In the genomic region with DNA sequence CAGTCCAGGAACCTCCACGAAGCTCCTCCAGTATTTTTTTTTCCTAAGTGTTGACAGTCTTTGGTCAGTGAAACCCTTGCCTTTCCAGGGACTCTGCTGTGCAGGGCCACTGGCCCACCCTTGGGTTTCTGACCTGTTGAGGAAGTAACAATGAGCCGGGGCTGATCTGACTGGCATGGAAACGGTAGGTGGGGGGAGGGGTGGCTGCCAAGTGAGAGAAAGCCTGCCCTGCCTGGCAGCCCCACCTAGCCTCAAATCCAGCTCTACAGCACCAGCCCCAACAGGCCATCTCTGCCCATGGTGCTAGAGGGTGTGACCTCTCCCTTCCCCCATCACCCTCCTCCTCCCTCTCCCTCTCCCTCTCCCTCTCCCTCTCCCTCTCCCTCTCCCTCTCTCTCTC, we compare ENCODE assay signal across 13 mouse cellular contexts. TPM values are rescaled to one million over a fixed set of nuclear protein-coding genes. Genes with fewer than 3 reads are reported as not detected.
DNase-seq lines count a peak whose midpoint lies in the region; ATAC-seq and TF ChIP-seq lines count a peak whose summit lies in the region.
"Had no signal": no experiment of that assay in that cellular context is flagged by ENCODE, and none has a peak within 500 bp of the region (broad histone marks: within the 10 kb centered on the region; RNA-seq: fewer than 3 reads in every experiment).

No protein-coding gene starts in this region.

- TF ChIP-seq POLR2A in thymus, adult 2 months (IDR thresholded peaks at IDR 0.05; ENCODE audit: control insufficient read depth, extremely low read depth, insufficient read depth, low read length, poor library complexity), result no peak
- no peak for TF ChIP-seq POLR2A in bone marrow, adult 2 months (IDR thresholded peaks at IDR 0.05; ENCODE audit: borderline replicate concordance, control insufficient read depth, low read depth, low read length)

- ATAC-seq in liver, embryonic 12.5 days, result no peak

- no peak for TF ChIP-seq CTCF in thymus, adult 2 months (IDR thresholded peaks at IDR 0.05; ENCODE audit: borderline replicate concordance, control insufficient read depth, extremely low read depth, insufficient read depth, low read length, poor library complexity)
- TF ChIP-seq CTCF in bone marrow, adult 2 months (IDR thresholded peaks at IDR 0.05; ENCODE audit: control insufficient read depth, insufficient read depth, low read length), result no peak

- peak; percentile 35 for DNase-seq in thymus, adult 2 months
- no peak for DNase-seq in thymus, postnatal 25 days
- peak; percentile 42 for DNase-seq in splenic B cell, adult 2 months (ENCODE audit: low read depth, low spot score)
- DNase-seq in left cerebral cortex, adult 9 months (ENCODE audit: low spot score in 2 of 2), result no peak
- no peak for DNase-seq in adrenal gland, postnatal 4 days (ENCODE audit: low spot score in 2 of 2)
- DNase-seq in adrenal gland, adult 18-20 months (ENCODE audit: low spot score in 2 of 2), result no peak
- DNase-seq: layer of hippocampus, postnatal 36 days; lung, embryonic 14.5 days; retina, postnatal 1 day had no signal

- no peak overlapping the region for H3K9ac ChIP-seq in liver, embryonic 12.5 days
- H3K9ac ChIP-seq: forebrain, embryonic 12.5 days; heart, embryonic 13.5 days; lung, embryonic 14.5 days had no signal

- no peaks in the 10 kb centered on the region for H3K36me3 ChIP-seq in thymus, adult 2 months (ENCODE audit: control insufficient read depth, insufficient read depth, low read length)
- H3K36me3 ChIP-seq in liver, embryonic 12.5 days, result no peaks in the 10 kb centered on the region
- H3K36me3 ChIP-seq in splenic B cell, adult 2 months (ENCODE audit: control insufficient read depth, insufficient read depth, low read length, poor library complexity, severe bottlenecking), result no peaks in the 10 kb centered on the region
- H3K36me3 ChIP-seq: forebrain, embryonic 12.5 days; heart, embryonic 13.5 days had no signal

- H3K27me3 ChIP-seq in thymus, adult 2 months (ENCODE audit: control insufficient read depth, insufficient read depth, low read length), result no peaks in the 10 kb centered on the region
- no peaks in the 10 kb centered on the region for H3K27me3 ChIP-seq in liver, embryonic 12.5 days (replicated peaks)
- H3K27me3 ChIP-seq in splenic B cell, adult 2 months (ENCODE audit: control insufficient read depth, insufficient read depth, low read length, poor library complexity, severe bottlenecking), result no peaks in the 10 kb centered on the region
- H3K27me3 ChIP-seq: heart, embryonic 13.5 days had no signal

- no peak overlapping the region for H3K27ac ChIP-seq in thymus, adult 2 months (ENCODE audit: control insufficient read depth, insufficient read depth, low read length)
- H3K27ac ChIP-seq in bone marrow, adult 2 months (ENCODE audit: control insufficient read depth, insufficient read depth, low read depth, low read length, poor library complexity), result peak overlapping the region; percentile 83
- H3K27ac ChIP-seq in liver, embryonic 12.5 days, result 0 out of 2 replicates have a peak overlapping the region, but pooled peaks have one; percentile 33
- H3K27ac ChIP-seq: forebrain, embryonic 12.5 days; heart, embryonic 13.5 days had no signal

- WGBS in thymus, adult 2 months, result 17% methylated on average over 3 of the region's 3 CpGs
- WGBS in bone marrow, adult 2 months, result 3% methylated on average over 3 of the region's 3 CpGs
- 9% methylated on average over 3 of the region's 3 CpGs for WGBS in liver, embryonic 12.5 days (ENCODE audit: insufficient replicate concordance)

- H3K4me2 ChIP-seq in liver, embryonic 12.5 days, result no peak overlapping the region
- H3K4me2 ChIP-seq: forebrain, embryonic 12.5 days; heart, embryonic 13.5 days; lung, embryonic 14.5 days had no signal

- H3K9me3 ChIP-seq in liver, embryonic 12.5 days (replicated peaks), result no peaks in the 10 kb centered on the region
- H3K9me3 ChIP-seq: forebrain, embryonic 12.5 days; heart, embryonic 13.5 days had no signal

- peaks cover 46% of the 10 kb centered on the region for H3K4me1 ChIP-seq in thymus, adult 2 months (replicated peaks; ENCODE audit: control insufficient read depth, insufficient read depth, low read length)
- H3K4me1 ChIP-seq in bone marrow, adult 2 months (ENCODE audit: control insufficient read depth, insufficient read depth, low read length), result peaks cover 6% of the 10 kb centered on the region; the same call in 1 of the 2 replicates
- H3K4me1 ChIP-seq in liver, embryonic 12.5 days, result peaks cover 69% of the 10 kb centered on the region

- H3K4me3 ChIP-seq in thymus, adult 2 months (ENCODE audit: control insufficient read depth, insufficient read depth, low read length), result no peak overlapping the region
- H3K4me3 ChIP-seq in bone marrow, adult 2 months (replicated peaks; ENCODE audit: control insufficient read depth, low read depth, low read length), result no peak overlapping the region
- no peak overlapping the region for H3K4me3 ChIP-seq in liver, embryonic 12.5 days
- H3K4me3 ChIP-seq: forebrain, embryonic 12.5 days; heart, embryonic 13.5 days had no signal

RNA-seq across cellular contexts. Expression of a gene that starts 4.7 kb away (rescaled TPM):
- 30.5 and 43.6 TPM in 2 replicates for polyA plus RNA-seq in thymus, adult 2 months (2012; rRNA removed)
- polyA plus RNA-seq in bone marrow, adult 2 months (2011; ENCODE audit: insufficient read depth, insufficient read length, low replicate concordance, missing spikeins), result 16.9 and 46.9 TPM in 2 replicates
- polyA plus RNA-seq in liver, embryonic 12.5 days (2016; fragmentation: Nextera tagmentation; extraction: Ambion mirVana), result 12.5 and 13.2 TPM in 2 replicates
- total RNA-seq in adrenal gland, postnatal 4 days (2021), result 10 to 100 TPM; 24.6 to 27.3 TPM
- 10 to 100 TPM; 42.8 to 55.6 TPM for total RNA-seq in adrenal gland, adult 18-20 months (2021)

RNA-seq across cellular contexts. Expression of a gene that starts 10.8 kb away (rescaled TPM):
- 34.5 and 39.6 TPM in 2 replicates for polyA plus RNA-seq in thymus, adult 2 months (2012; rRNA removed)
- polyA plus RNA-seq in bone marrow, adult 2 months (2011; ENCODE audit: insufficient read depth, insufficient read length, low replicate concordance, missing spikeins), result 2.5 and 7.0 TPM in 2 replicates
- polyA plus RNA-seq in liver, embryonic 12.5 days (2016; fragmentation: Nextera tagmentation; extraction: Ambion mirVana), result 16.2 and 18.1 TPM in 2 replicates
- total RNA-seq in adrenal gland, postnatal 4 days (2021), result 10 to 100 TPM; 17.8 to 22.5 TPM
- total RNA-seq in adrenal gland, adult 18-20 months (2021), result 1 to 10 TPM; 7.9 to 9.9 TPM

RNA-seq across cellular contexts. Expression of a gene that starts 53.1 kb away (rescaled TPM):
- 23.6 and 25.5 TPM in 2 replicates for polyA plus RNA-seq in thymus, adult 2 months (2012; rRNA removed)
- 18.2 and 30.2 TPM in 2 replicates for polyA plus RNA-seq in bone marrow, adult 2 months (2011; ENCODE audit: insufficient read depth, insufficient read length, low replicate concordance, missing spikeins)
- 4.9 and 5.0 TPM in 2 replicates for polyA plus RNA-seq in liver, embryonic 12.5 days (2016; fragmentation: Nextera tagmentation; extraction: Ambion mirVana)
- 10 to 100 TPM; 19.5 to 23.7 TPM for total RNA-seq in adrenal gland, postnatal 4 days (2021)
- total RNA-seq in adrenal gland, adult 18-20 months (2021), result 10 to 100 TPM; 12.9 to 17.4 TPM

RNA-seq across cellular contexts. Expression of a gene that starts 53.3 kb away (rescaled TPM):
- 0.96 and 3.2 TPM in 2 replicates for polyA plus RNA-seq in thymus, adult 2 months (2012; rRNA removed)
- polyA plus RNA-seq in bone marrow, adult 2 months (2011; ENCODE audit: insufficient read depth, insufficient read length, low replicate concordance, missing spikeins), result 0.83 TPM in 1 of 2 replicates, not detected in the other
- polyA plus RNA-seq in liver, embryonic 12.5 days (2016; fragmentation: Nextera tagmentation; extraction: Ambion mirVana), result 0.12 and 0.18 TPM in 2 replicates
- 1 to 10 TPM; 7.1 to 7.4 TPM for total RNA-seq in adrenal gland, postnatal 4 days (2021)
- 1 to 10 TPM; 3.1 to 3.7 TPM for total RNA-seq in adrenal gland, adult 18-20 months (2021)

RNA-seq across cellular contexts. Expression of a gene that starts 55.4 kb away (rescaled TPM):
- polyA plus RNA-seq in thymus, adult 2 months (2012; rRNA removed), result 0.91 and 1.2 TPM in 2 replicates
- not detected in 2 replicates for polyA plus RNA-seq in bone marrow, adult 2 months (2011; ENCODE audit: insufficient read depth, insufficient read length, low replicate concordance, missing spikeins)
- 0.06 and 0.10 TPM in 2 replicates for polyA plus RNA-seq in liver, embryonic 12.5 days (2016; fragmentation: Nextera tagmentation; extraction: Ambion mirVana)
- 1 to 10 TPM; 4.2 to 4.3 TPM for total RNA-seq in adrenal gland, postnatal 4 days (2021)
- 1 to 10 TPM in 1 of 2 experiments, under 1 TPM in 1; 0.30 to 1.3 TPM for total RNA-seq in adrenal gland, adult 18-20 months (2021)

Comparison
In these comparisons a context has a peak if more than half of its experiments do, and no peak if none do; other contexts are left out.
1. DNase-seq: peak in thymus, adult 2 months (single experiment) and splenic B cell, adult 2 months (single experiment); none in thymus, postnatal 25 days (single experiment), left cerebral cortex, adult 9 months (0 of 2), adrenal gland, postnatal 4 days (0 of 2) and adrenal gland, adult 18-20 months (0 of 2).